Mouse (Mus musculus) midbrain, embryonic 12.5 days (tissue): ENCODE results near the gene Acvr2a. TPM values are rescaled to one million over a fixed set of nuclear protein-coding genes. Genes with fewer than 3 reads are reported as not detected.
A peak's percentile ranks its signal among the peaks of the same experiment; 100 is the strongest.

Source experiments
- ATAC-seq: fragments of 200-750 bp; cut with Nextera tagmentation; 2 replicates; pipeline ENCODE4 v1.8.0; 2017; ENCODE audit warnings: low read depth, moderate TSS enrichment, moderate library complexity; ENCODE audit not compliant: low FRiP score
- H3K27ac ChIP-seq: fragments of 300-500 bp; sonication (generic); replicated peaks from 2 replicates; pipeline ENCODE4 v1.5.1; 2016; ENCODE audit warnings: mild to moderate bottlenecking
- H3K27me3 ChIP-seq: fragments of 300-500 bp; sonication (generic); 2 replicates; pipeline ENCODE4 v1.6.1; 2016; ENCODE audit warnings: mild to moderate bottlenecking
- H3K36me3 ChIP-seq: fragments of 300-500 bp; sonication (generic); 2 replicates; pipeline ENCODE4 v1.6.1; 2016
- H3K4me1 ChIP-seq: fragments of 300-500 bp; sonication (generic); 2 replicates; pipeline ENCODE4 v1.6.1; 2016
- H3K4me2 ChIP-seq: fragments of 300-500 bp; sonication (generic); replicated peaks from 2 replicates; pipeline ENCODE4 v1.6.1; 2016; ENCODE audit warnings: mild to moderate bottlenecking, moderate library complexity
- H3K4me3 ChIP-seq: fragments of 300-500 bp; sonication (generic); 2 replicates; pipeline ENCODE4 v1.5.1; 2016; ENCODE audit warnings: mild to moderate bottlenecking
- H3K9ac ChIP-seq: fragments of 300-500 bp; sonication (generic); replicated peaks from 2 replicates; pipeline ENCODE4 v1.6.1; 2016; ENCODE audit warnings: mild to moderate bottlenecking, moderate library complexity
- H3K9me3 ChIP-seq: fragments of 300-500 bp; sonication (generic); 2 replicates; pipeline ENCODE4 v1.6.1; 2016; ENCODE audit warnings: mild to moderate bottlenecking
- whole genome bisulfite sequencing: fragments of 180-500 bp; shearing (Covaris S2); methylation state at CpG from one replicate; pipeline ENCODE4 v1.1.7; 2016; 5-methylcytosine and 5-hydroxymethylcytosine counted together
- polyA plus RNA-seq: library from polyadenylated mRNA; unstranded; fragments of >200 nt; fragmentation: Nextera tagmentation; extraction: Ambion mirVana; gene quantifications from 2 replicates; pipeline ENCODE4 v1.2.1, GENCODE M21; 2016

Gene Acvr2a
- polyA plus RNA-seq, 1 experiment from 2014 or later: 37.0 TPM

- ATAC-seq: no peak
- 72% methylated on average over 1 of the region's 1 CpGs for WGBS
- Histone ChIP-seq H3K36me3 (peaks cover 33% of the 10 kb centered on the region), H3K9me3 (no peaks in the 10 kb centered on the region), H3K4me3 (no peak overlapping the region), H3K4me1 (no peaks in the 10 kb centered on the region), H3K27me3 (no peaks in the 10 kb centered on the region), H3K9ac (no peak overlapping the region), H3K4me2 (no peak overlapping the region), H3K27ac (no peak overlapping the region)
These were observed 100.3 kb downstream of the Acvr2a start for GRCm38 (mm10) chr2:48914185-48914584.

GRCm38 (mm10) chr2:48915832-48916231 is 101.9 kb downstream of the Acvr2a start:
- no peak for ATAC-seq
- H3K27ac ChIP-seq: no peak overlapping the region
- H3K4me2 ChIP-seq: no peak overlapping the region
- H3K4me1 ChIP-seq: no peaks in the 10 kb centered on the region
- peaks cover 35% of the 10 kb centered on the region for H3K36me3 ChIP-seq
- H3K27me3 ChIP-seq: no peaks in the 10 kb centered on the region
- no peak overlapping the region for H3K4me3 ChIP-seq
- H3K9me3 ChIP-seq: no peaks in the 10 kb centered on the region
- no peak overlapping the region for H3K9ac ChIP-seq

DNA sequence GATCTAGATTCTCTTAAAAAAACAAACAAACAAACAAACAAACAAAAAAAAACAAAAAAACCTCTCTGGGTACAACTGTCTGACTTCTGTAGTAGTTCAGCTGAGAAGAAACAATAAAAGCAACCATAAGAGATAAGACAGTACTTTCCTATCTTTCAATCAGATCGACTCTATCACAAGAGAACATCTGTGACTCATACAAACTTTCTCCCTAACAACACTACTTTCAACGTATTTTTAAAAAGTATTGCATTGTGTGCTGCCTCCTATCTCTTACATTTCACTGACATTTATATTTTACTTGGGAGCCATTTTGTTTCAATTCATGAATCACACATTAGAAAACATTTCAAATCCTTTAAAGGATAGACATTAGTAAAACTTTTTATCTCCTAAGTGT is 121.1 kb downstream of the Acvr2a start:
- ATAC-seq: no peak
- H3K27me3 ChIP-seq: no peaks in the 10 kb centered on the region
- H3K27ac ChIP-seq: no peak overlapping the region
- no peak overlapping the region for H3K4me2 ChIP-seq
- no peak overlapping the region for H3K4me3 ChIP-seq
- WGBS: 90% methylated on average over 2 of the region's 2 CpGs
- no peaks in the 10 kb centered on the region for H3K4me1 ChIP-seq
- peaks cover 9% of the 10 kb centered on the region for H3K36me3 ChIP-seq
- H3K9ac ChIP-seq: no peak overlapping the region
- no peaks in the 10 kb centered on the region for H3K9me3 ChIP-seq

DNA sequence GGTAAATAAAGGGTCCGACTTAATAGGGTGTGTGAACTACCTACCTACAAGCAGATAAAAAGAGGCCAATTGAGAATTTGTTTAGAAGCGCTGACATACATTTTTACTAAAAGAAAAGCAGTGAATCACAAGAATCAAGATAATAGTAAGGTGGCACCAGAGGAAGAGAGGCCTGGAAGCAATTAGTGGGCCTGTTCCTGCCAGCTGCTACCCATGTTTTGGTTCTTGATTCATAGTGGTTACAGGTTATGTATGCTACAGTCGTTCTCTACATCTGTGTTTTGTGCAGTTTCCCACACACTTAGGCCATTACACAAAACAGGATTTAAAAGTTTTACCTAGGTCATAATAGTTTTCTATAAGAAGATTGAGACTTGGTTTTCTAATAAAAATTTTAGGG is 133.9 kb downstream of the Acvr2a start:
- 79% methylated on average over 3 of the region's 3 CpGs for WGBS

GRCm38 (mm10) chr2:48948841-48949584 is 135.1 kb downstream of the Acvr2a start, which contains the start of gene Mbd5:
Gene Mbd5 (plus strand): TSS chr2:48949508.
- WGBS: under 1% methylated on average over 42 of the region's 49 CpGs
- H3K9me3 ChIP-seq: no peaks in the 10 kb centered on the region
- H3K4me2 ChIP-seq: peak within 1 kb of the TSS; percentile 78
- H3K27ac ChIP-seq: peak within 1 kb of the TSS; percentile 96
- H3K4me1 ChIP-seq: peaks cover 9% of the 10 kb centered on the region
- peak within 1 kb of the TSS; percentile 89 for H3K4me3 ChIP-seq
- no peaks in the 10 kb centered on the region for H3K36me3 ChIP-seq
- peak within 1 kb of the TSS; percentile 89 for H3K9ac ChIP-seq
- peak; percentile 99 for ATAC-seq
- H3K27me3 ChIP-seq: no peaks in the 10 kb centered on the region

More for the DNA sequence above, 133.9 kb downstream of the Acvr2a start:
- Histone ChIP-seq H3K27ac (no peak overlapping the region), H3K36me3 (no peaks in the 10 kb centered on the region), H3K9me3 (no peaks in the 10 kb centered on the region), H3K4me2 (peak overlapping the region; percentile 78), H3K27me3 (no peaks in the 10 kb centered on the region), H3K4me3 (peak overlapping the region; percentile 89), H3K4me1 (peaks cover 9% of the 10 kb centered on the region), H3K9ac (peak overlapping the region; percentile 83; the same call in 1 of the 2 replicates)
- no peak for ATAC-seq

- WGBS: 0% methylated on average over 8 of the region's 9 CpGs
- Histone ChIP-seq H3K9me3 (no peaks in the 10 kb centered on the region), H3K9ac (peak overlapping the region; percentile 89), H3K4me1 (peaks cover 9% of the 10 kb centered on the region), H3K27me3 (no peaks in the 10 kb centered on the region), H3K4me2 (peak overlapping the region; percentile 65), H3K4me3 (peak overlapping the region; percentile 89), H3K27ac (peak overlapping the region; percentile 96), H3K36me3 (no peaks in the 10 kb centered on the region)
- peak; percentile 78 for ATAC-seq
These were observed 135.9 kb downstream of the Acvr2a start for GRCm38 (mm10) chr2:48949743-48950251.

- no peaks in the 10 kb centered on the region for H3K27me3 ChIP-seq
- no peaks in the 10 kb centered on the region for H3K36me3 ChIP-seq
- peaks cover 9% of the 10 kb centered on the region for H3K4me1 ChIP-seq
- 0% methylated on average over 2 of the region's 2 CpGs for WGBS
- H3K9me3 ChIP-seq: no peaks in the 10 kb centered on the region
- peak within 1 kb of the TSS; percentile 89 for H3K4me3 ChIP-seq
- ATAC-seq: no peak
- H3K9ac ChIP-seq: peak within 1 kb of the TSS; percentile 89
- peak within 1 kb of the TSS; percentile 78 for H3K4me2 ChIP-seq
- peak within 1 kb of the TSS; percentile 96 for H3K27ac ChIP-seq
These were observed 136.2 kb downstream of the Acvr2a start, which contains the start of gene Orc4 for GRCm38 (mm10) chr2:48950252-48950315. Gene Orc4 (minus strand): TSS chr2:48950277.

DNA sequence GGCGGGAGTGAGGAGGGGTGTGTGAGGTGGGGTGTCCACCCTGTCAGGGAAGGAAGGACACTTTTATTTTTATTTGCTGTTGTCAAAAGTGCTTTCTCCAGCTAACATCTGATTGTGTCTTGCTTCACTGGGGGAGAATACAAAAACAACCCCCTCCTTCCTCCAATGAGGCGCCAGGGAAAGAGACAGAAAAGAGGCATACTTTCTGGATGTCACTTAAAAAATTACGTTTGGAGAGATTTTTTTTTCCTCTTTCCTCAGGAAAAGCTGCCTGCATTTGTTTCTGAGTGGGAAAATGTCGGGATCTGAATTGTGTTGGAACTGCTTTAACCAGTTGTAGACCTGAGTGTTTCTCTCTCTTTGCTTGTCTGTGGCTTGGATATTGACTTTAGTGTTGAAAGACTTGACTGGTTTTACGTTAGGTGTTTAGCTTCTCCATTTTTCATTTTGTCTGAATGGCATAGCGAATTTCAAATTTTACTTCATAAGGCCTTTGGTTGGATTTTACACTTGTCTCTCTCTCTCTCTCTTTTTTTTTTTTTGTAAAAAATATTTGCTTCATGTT is 136.5 kb downstream of the Acvr2a start:
- Histone ChIP-seq H3K9me3 (no peaks in the 10 kb centered on the region), H3K4me2 (peak overlapping the region; percentile 65), H3K4me1 (peaks cover 9% of the 10 kb centered on the region), H3K27me3 (no peaks in the 10 kb centered on the region), H3K36me3 (no peaks in the 10 kb centered on the region), H3K4me3 (peak overlapping the region; percentile 89), H3K9ac (peak overlapping the region; percentile 89), H3K27ac (peak overlapping the region; percentile 96)
- WGBS: 12% methylated on average over 5 of the region's 6 CpGs
- ATAC-seq: no peak

Other genes with a start within 250 kb of the Acvr2a start
- 35.1 and 42.3 TPM in 2 replicates for gene Mbd5, start 135.4 kb downstream of the Acvr2a start, polyA plus RNA-seq
- gene Orc4, start 136.2 kb downstream of the Acvr2a start, polyA plus RNA-seq: 126 and 135 TPM in 2 replicates